Mouse (Mus musculus): ENCODE measurements around the gene BC005561. TPM values are rescaled to one million over a fixed set of nuclear protein-coding genes. Genes with fewer than 3 reads are reported as not detected.

The BC005561 gene
- polyA plus RNA-seq, 1 experiment, result 3.3 TPM

GRCm38 (mm10) chr5:104571282-104571921 is 63.2 kb downstream of the BC005561 start:
- peak; percentile 91 to 97 for DNase-seq (ENCODE audit: extremely low spot score in 1 of 2, low spot score in 1 of 2)

Other genes starting within 250 kb of the BC005561 start
- 0.12 and 0.40 TPM in 2 replicates for gene Ibsp, start 209.2 kb upstream of the BC005561 start, polyA plus RNA-seq (2012; rRNA removed)
- 0.06 TPM in 1 of 2 replicates, not detected in the other for gene Mepe, start 183.0 kb upstream of the BC005561 start, polyA plus RNA-seq (2012; rRNA removed)
- gene Spp1, start 73.2 kb upstream of the BC005561 start, polyA plus RNA-seq (2012; rRNA removed), result 44.8 and 46.2 TPM in 2 replicates
- gene Pkd2, start 48.9 kb upstream of the BC005561 start, polyA plus RNA-seq (2012; rRNA removed), result 35.3 and 39.6 TPM in 2 replicates